Mouse (Mus musculus): ENCODE measurements around the gene Lhx4.

Lhx4 gene

GRCm38 (mm10) chr1:155742411-155743363 is 8.8 kb downstream of the Lhx4 start:
- DNase-seq (ENCODE audit: low spot score in 2 of 2) = no peak

- no peak for DNase-seq (ENCODE audit: low spot score in 2 of 2)
Observed at GRCm38 (mm10) chr1:155741988-155742387, 9.5 kb downstream of the Lhx4 start.

- DNase-seq (ENCODE audit: low spot score in 2 of 2) = no peak
Observed at GRCm38 (mm10) chr1:155741378-155741945, 10.0 kb downstream of the Lhx4 start.

DNA sequence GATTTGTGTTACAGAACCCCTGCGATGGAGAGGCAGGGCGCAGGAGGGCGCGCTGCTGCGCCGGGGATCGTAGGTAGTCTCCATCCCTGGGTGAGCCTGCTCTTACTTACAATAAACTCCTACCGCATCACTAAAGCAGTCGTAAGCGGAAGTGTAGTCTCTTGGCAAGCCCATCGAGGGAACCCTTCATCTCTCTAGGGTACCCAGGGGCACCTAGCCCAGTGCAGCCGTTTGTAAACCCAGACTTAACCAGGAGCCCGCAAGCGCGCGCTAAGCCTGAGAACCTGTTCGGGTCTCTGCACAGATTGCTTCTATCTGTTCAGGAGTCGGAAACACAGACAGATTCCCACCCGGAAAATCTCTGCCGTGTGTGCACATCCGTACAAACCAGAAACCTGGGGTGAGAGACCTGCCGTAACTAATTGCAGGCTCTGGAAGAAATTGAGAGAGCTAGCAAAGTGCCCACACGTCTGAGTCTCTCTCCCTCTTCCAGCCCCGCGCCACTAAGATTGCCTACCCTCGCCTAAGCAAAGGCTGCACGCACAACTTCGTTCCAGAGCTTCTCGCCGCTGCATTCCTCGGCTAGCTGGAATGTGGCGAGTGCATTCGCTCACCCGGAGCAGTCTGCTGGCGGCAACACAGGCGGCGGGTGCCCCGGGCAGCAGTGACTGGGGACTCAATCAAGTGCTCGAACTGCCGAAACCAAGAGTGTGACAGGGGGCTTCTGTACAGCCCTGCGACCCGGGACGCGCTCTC is 10.7 kb downstream of the Lhx4 start:
- no peak for DNase-seq (ENCODE audit: low spot score in 2 of 2)

GRCm38 (mm10) chr1:155737809-155738383 is 13.6 kb downstream of the Lhx4 start:
- DNase-seq (ENCODE audit: low spot score in 2 of 2) = no peak

- DNase-seq (ENCODE audit: low spot score in 2 of 2) = no peak
Observed at GRCm38 (mm10) chr1:155737017-155737808, 14.3 kb downstream of the Lhx4 start.

DNA sequence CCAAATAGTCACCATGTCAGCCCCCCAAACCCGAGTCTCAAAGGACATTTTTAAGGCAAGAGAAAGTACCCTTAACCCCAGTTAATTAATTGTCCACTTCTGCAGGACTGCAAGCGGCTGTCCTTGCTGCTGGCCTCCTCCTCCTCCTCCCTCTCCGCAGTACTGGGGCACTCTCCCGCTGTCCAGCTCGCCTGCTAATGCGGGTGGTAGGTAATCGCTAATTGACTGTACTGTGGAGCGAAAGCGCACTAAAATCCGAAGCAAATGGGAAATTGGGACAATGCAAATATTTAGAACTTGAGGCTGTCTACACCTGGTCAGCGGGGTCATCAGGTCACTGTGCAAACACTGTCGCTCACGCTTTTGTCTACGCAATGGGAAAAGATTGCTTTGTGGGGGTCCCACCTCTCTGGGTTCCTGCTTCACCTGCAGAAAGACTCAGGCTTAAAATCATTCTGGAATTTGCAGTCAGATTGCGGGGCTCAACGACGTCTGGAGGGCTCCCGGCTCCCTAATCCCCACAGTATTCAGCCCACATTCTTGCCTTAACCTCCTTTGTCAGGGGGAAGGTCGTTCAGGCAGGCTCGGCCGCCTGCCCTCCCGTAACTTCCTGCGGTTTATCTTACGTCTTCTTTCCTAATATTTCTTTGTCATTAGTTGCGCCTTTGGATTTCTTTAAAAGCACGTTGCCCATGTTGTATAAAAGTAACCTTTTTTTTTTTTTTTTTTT is 15.2 kb downstream of the Lhx4 start:
- no peak for DNase-seq (ENCODE audit: low spot score in 2 of 2)

DNA sequence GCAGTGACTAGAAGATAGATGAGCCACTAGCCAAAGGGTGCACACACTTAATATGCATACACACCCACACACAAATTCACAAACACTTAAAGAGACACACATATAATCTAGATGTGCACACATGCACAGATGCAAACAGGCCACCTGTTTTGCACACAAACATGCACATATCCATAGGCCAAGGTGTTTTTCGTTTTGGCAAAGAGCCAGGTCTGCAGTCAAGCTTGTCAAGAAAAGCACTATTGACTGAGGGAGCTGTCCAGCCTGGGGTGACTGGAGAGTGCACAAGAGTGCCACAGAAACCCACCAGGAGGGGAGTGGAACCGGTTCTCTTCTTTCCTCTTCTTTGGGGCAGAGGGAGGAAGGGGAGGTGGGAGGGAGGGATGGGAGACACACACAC is 20.3 kb downstream of the Lhx4 start:
- DNase-seq (ENCODE audit: low spot score in 2 of 2) = no peak

DNA sequence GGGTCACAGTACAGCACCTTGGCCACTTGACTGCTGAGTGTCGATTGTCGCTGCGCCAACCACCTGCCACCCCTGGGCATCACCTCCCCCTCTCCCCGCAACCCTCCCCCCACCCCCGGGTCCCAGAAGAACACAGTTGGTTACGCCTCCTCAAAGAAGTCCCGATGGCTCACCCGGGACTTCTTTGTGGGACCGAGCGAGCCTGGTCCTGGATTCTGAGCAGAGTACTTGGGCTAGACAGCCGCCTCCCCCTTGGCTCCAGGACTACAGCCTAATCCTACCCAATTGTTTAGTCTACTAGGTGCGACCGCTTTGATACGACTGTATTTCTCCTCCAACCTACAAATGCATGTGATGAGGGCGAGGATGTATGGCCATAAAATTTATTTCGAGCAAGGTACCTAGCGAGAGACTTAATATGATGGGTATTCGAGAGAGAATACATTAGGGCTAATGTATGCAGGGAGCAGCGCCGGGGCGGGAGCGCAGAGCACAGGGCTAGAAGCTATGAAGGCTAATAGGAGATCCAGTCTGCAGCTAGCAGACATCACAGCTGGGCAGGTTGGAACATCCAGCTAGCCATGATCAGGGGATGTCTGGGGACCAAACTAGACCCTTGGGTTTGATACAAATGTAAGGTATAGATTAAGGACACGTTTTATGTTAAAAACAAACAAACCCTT is 22.2 kb downstream of the Lhx4 start:
- no peak for DNase-seq (ENCODE audit: low spot score in 2 of 2)

GRCm38 (mm10) chr1:155727830-155728229 is 23.7 kb downstream of the Lhx4 start:
- DNase-seq (ENCODE audit: low spot score in 2 of 2) = no peak

GRCm38 (mm10) chr1:155725876-155726275 is 25.6 kb downstream of the Lhx4 start:
- no peak for DNase-seq (ENCODE audit: low spot score in 2 of 2)

GRCm38 (mm10) chr1:155724301-155724700 is 27.2 kb downstream of the Lhx4 start:
- no peak for DNase-seq (ENCODE audit: low spot score in 2 of 2)

GRCm38 (mm10) chr1:155722185-155722584 is 29.3 kb downstream of the Lhx4 start:
- no peak for DNase-seq (ENCODE audit: low spot score in 2 of 2)

DNA sequence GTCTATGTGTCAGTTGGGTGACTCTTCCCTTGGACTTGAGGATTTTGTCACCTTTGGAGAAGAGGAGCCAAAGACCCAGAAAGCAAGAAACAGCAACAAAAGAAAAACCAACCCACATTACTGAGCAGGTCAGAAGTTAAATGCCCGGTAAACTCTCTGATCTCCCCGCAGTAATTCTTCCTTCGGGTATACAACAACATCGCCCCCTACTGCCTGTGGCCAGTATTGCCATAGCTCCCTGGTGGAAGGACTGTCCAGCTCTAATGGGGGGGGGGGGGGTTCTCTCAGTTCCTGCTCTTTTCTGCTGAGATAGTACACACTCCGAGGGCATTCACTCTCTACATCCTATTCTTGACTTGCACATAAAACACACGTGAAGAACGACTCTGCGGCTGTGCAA is 30.0 kb downstream of the Lhx4 start:
- DNase-seq (ENCODE audit: low spot score in 2 of 2) = no peak

DNA sequence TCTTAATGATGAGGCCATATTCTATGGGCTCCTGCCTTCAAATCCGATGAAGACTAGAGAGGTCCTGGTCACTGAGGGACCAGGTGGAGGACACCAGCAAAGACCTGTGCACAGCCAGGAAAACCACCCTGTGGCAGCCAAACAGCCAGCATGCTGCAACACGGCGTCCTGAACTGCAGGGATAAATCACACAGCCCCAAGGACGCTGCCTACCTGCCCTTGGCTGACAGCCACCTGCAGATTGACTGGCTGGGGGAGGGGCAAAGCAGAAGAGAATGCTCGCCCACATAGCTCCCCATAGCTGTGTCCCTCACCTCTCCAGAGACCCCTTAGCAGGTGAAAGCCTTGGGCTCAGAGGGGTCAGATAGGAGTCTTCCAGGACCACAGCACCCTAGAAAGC is 31.5 kb downstream of the Lhx4 start:
- DNase-seq (ENCODE audit: low spot score in 2 of 2) = no peak

- no peak for DNase-seq (ENCODE audit: low spot score in 2 of 2)
Observed at GRCm38 (mm10) chr1:155718851-155719250, 32.6 kb downstream of the Lhx4 start.

DNA sequence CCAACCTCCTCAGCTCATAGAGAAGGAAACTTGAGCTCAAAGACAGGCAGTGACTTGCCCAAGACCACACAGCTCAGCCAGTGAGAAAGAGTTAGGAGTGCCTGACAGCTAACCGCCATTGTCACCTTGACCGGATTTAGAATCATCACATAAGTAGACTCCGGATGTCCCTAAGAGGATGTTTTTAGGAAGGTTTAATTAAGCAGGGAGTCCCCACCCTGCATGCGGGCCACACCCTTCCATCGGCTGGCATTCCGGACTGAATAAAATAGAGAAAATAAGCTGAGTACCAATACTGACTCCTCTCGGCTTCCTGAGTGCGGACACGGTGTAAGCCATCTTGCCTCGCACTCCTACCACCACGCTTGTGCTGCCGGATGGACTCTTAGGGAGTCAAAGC is 34.2 kb downstream of the Lhx4 start:
- DNase-seq (ENCODE audit: low spot score in 2 of 2) = no peak

DNA sequence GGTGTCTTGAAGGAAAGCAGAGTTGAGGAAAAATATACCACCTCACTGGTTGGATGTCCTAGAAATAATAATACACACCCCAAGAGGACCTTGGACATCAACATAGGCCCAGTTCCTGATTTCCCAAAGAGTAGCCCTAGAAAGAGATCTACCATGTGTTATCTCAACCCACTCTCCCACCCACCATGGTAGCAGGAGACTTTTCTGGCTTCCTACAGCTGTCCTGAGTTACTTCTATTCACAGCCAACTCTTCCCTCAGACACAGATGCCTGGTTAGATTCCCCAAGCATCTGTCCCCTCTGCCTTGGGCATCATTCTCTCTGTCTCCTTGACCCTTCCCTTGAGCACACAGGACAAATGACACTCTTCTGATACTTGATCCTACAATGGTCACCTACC is 36.1 kb downstream of the Lhx4 start:
- no peak for DNase-seq (ENCODE audit: low spot score in 2 of 2)

DNA sequence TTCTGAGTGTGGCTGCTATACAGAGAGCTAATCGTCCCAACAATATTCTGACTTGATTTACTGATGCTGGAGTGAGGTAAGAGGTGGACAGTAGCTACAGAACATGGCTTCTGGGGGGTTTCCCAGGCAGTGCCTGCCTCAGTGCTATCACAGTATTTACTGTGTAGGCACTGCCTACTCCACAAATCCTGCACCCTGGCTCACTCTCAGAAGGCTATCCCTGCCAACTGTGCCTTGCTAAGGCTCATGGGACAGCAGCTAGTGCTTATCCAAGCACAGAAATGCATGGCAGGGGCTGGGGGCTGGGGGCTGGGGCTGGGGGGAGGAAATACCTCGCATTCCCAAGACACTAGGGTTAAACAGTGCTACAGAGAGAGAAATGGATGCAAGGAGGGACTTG is 38.2 kb downstream of the Lhx4 start:
- DNase-seq (ENCODE audit: low spot score in 2 of 2) = no peak

- DNase-seq (ENCODE audit: low spot score in 2 of 2) = no peak
Observed at GRCm38 (mm10) chr1:155704182-155704581, 47.3 kb downstream of the Lhx4 start.

All from frontal cortex, postnatal 14 days (tissue).